Mouse (Mus musculus): ENCODE results near the gene Gli3. TPM values are rescaled to one million over a fixed set of nuclear protein-coding genes. Genes with fewer than 3 reads are reported as not detected.

The Gli3 gene
- polyA plus RNA-seq, 1 experiment = 12.5 TPM

DNA sequence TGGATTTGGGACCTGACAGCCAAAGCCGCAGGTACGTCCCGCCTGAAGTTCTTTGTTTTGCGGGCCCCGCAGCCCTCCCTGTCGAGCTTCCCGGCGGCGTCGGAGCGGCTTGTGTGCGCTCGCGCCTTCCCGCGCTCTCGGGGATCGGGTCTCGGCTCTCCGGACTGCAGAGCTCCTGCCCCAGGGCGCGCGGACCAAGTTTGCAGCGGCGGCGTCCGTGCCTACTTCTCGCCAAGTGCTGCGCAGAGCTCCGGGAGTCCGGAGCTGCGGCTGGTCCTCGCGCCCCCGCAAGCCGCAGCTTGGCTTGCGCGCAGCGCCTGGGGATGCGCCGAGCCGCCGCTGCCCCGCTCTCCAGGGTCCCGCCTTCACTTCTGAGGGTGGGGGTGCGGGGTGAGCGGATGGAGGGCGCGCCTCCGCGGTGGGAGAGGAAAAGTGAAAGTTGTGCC, 1.1 kb downstream of the Gli3 start:
- peak; percentile 72 for DNase-seq (ENCODE audit: low read depth)
- TF ChIP-seq CTCF (IDR thresholded peaks at IDR 0.05; ENCODE audit: borderline replicate concordance, extremely low read depth, insufficient read depth, insufficient read length) = no peak
- 0 out of 2 replicates have a peak, but pooled peaks have one; percentile 10 for TF ChIP-seq POLR2A (IDR thresholded peaks at IDR 0.05; ENCODE audit: borderline replicate concordance, extremely low read depth, insufficient read depth, insufficient read length, poor library complexity, severe bottlenecking)

DNA sequence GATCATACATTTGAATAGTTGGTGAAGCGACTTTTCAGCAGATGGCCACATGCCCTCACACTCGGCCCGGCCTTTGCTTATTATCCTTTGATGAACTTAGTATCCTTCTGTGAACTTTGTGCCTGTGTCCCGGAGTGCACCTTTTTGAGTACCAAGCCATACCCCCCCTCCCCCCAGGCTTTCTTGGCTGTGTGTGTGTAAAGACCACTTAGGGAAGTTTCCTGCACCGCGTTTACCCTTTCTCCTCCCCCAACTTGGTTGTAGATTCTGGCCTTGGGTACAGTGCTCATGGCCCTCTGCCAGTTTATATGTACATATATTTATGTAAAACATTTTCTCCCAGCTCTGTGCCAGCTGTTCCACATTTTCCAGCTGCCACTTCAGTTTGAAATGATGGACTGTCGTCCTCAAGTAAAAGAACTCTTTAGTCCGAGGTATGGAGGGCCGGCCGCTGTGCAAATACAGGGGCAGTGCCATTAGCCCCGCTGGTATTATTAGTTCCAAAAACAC, 1.8 kb downstream of the Gli3 start:
- DNase-seq (ENCODE audit: low read depth) = peak; percentile 74
- no peak for TF ChIP-seq POLR2A (IDR thresholded peaks at IDR 0.05; ENCODE audit: borderline replicate concordance, extremely low read depth, insufficient read depth, insufficient read length, poor library complexity, severe bottlenecking)
- no peak for TF ChIP-seq CTCF (IDR thresholded peaks at IDR 0.05; ENCODE audit: borderline replicate concordance, extremely low read depth, insufficient read depth, insufficient read length)

DNA sequence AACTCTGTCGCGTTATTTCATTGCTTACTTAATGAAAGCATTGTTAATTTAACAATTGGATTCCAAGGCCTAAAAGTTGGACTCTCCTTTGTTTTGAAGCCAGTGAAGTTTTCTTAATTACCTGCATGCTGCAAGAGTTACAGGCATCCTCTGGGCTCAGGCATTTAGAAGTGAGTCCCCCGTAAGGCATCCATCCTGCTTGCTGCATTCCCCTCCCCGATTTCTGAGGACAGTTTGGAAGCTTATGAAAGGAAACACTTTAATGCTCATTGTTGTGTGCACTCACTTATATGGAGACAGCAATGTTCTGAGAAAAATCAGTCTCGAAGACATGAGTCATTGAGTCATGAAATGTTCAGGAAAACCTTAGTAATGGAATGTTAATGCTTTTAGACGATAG, 3.5 kb downstream of the Gli3 start:
- DNase-seq (ENCODE audit: low read depth) = peak; percentile 70
- TF ChIP-seq POLR2A (IDR thresholded peaks at IDR 0.05; ENCODE audit: borderline replicate concordance, extremely low read depth, insufficient read depth, insufficient read length, poor library complexity, severe bottlenecking) (no peak), CTCF (IDR thresholded peaks at IDR 0.05; ENCODE audit: borderline replicate concordance, extremely low read depth, insufficient read depth, insufficient read length) (no peak)

DNA sequence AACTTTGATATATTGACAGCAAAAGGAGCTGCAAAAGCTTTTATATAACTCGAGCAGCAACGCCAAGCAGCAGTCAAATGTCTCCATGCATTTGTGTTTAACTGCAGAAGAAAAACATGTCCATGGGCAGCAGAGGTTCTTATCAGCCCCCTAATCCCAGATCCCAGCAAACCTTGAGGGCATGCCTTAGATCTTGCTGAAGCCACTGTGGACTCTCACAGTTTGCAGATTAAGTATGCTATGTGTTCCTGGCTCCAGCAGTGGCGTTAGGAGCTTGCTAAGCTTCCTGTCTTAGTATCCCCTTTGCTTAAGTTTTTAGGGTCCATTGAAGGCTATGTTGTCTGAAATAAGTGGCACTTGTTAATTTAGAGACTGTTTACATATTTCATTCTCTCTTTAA, 4.4 kb downstream of the Gli3 start:
- peak; percentile 75 for DNase-seq (ENCODE audit: low read depth)
- no peak for TF ChIP-seq CTCF (IDR thresholded peaks at IDR 0.05; ENCODE audit: borderline replicate concordance, extremely low read depth, insufficient read depth, insufficient read length)

DNA sequence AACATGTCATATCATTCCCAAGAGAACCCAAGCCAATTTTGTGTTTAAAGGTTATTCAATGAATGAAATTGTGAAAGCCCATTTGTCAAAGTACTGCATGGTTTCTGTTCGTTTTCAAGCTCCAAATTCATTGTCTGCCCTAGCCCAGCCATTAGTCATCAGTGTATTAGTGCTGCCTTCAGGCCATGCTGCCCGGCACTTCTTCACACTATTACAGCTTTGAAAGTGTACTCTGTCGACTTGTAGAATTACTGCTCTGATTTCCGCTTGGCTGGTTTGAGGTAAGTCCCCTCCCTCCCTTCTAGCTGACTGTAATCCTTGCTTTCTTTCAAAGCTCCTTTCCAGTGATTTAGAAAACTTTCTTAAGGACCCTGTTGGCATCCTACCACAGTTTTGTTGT, 5.4 kb downstream of the Gli3 start:
- peak; percentile 86 for DNase-seq (ENCODE audit: low read depth)
- no peak for TF ChIP-seq POLR2A (IDR thresholded peaks at IDR 0.05; ENCODE audit: borderline replicate concordance, extremely low read depth, insufficient read depth, insufficient read length, poor library complexity, severe bottlenecking)
- TF ChIP-seq CTCF (IDR thresholded peaks at IDR 0.05; ENCODE audit: borderline replicate concordance, extremely low read depth, insufficient read depth, insufficient read length) = no peak

DNA sequence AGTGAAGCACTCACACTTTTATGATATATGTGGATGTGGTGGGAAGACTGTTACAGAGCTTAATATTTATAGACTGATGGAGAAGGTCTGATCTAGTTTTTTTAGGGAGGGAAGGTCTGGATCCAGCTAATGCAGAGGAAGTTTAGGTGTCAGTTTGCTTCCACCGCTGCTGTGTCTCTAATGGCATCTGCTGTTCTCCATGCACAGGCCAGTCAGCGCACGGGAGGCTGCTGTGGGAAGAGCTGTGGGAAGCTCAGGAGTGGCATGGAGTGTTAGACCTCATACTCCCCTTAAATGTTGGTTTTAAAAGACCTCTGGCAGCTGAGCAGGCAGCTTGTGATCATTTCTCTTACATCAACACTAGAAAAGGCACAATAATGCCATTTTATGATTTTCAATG, 7.0 kb downstream of the Gli3 start:
- peak; percentile 36 for DNase-seq (ENCODE audit: low read depth)
- no peak for TF ChIP-seq CTCF (IDR thresholded peaks at IDR 0.05; ENCODE audit: borderline replicate concordance, extremely low read depth, insufficient read depth, insufficient read length)
- no peak for TF ChIP-seq POLR2A (IDR thresholded peaks at IDR 0.05; ENCODE audit: borderline replicate concordance, extremely low read depth, insufficient read depth, insufficient read length, poor library complexity, severe bottlenecking)

DNA sequence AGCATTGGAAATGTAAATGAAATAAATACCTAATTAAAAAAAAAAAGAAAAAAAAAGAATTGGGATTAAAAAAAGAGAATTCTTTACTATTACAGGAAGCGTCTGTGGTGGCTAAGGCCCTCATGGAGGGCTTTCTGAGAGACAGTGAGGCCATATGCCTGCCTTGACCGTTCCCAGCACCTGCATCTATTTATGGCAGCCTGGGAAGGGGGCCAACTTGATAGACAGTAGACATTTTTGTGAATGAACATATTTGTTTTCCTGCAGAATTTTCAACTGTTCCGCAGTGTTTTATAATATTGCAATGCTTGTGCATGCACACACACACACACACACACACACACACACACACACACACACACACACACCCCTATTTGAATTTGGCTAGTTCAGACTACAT, 9.7 kb downstream of the Gli3 start:
- TF ChIP-seq POLR2A (IDR thresholded peaks at IDR 0.05; ENCODE audit: borderline replicate concordance, extremely low read depth, insufficient read depth, insufficient read length, poor library complexity, severe bottlenecking) = no peak
- TF ChIP-seq CTCF (IDR thresholded peaks at IDR 0.05; ENCODE audit: borderline replicate concordance, extremely low read depth, insufficient read depth, insufficient read length) = no peak

DNA sequence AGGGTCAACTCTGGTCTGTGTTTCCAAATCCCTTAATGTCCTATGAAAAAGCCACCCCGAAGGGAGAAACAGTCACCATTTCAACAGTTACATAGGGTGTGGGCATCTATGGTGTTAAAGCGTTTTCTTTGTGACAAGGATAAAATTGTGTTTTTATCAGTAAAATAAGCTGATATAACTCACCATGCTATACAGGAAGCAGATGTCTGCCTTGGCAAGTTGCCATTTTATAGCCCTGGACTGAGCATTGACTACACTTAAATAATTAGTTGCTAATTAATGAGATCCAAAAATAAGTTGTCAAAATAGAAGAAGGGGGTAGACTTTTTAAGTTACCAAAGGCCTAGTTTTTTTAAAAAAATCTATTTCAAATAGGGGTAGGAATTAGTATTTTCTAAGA, 11.4 kb downstream of the Gli3 start:
- TF ChIP-seq POLR2A (IDR thresholded peaks at IDR 0.05; ENCODE audit: borderline replicate concordance, extremely low read depth, insufficient read depth, insufficient read length, poor library complexity, severe bottlenecking) = no peak
- TF ChIP-seq CTCF (IDR thresholded peaks at IDR 0.05; ENCODE audit: borderline replicate concordance, extremely low read depth, insufficient read depth, insufficient read length) = no peak
- DNase-seq (ENCODE audit: low read depth) = peak; percentile 76

More for the DNA sequence above, 9.7 kb downstream of the Gli3 start:
- DNase-seq (ENCODE audit: low read depth) = peak; percentile 70

DNA sequence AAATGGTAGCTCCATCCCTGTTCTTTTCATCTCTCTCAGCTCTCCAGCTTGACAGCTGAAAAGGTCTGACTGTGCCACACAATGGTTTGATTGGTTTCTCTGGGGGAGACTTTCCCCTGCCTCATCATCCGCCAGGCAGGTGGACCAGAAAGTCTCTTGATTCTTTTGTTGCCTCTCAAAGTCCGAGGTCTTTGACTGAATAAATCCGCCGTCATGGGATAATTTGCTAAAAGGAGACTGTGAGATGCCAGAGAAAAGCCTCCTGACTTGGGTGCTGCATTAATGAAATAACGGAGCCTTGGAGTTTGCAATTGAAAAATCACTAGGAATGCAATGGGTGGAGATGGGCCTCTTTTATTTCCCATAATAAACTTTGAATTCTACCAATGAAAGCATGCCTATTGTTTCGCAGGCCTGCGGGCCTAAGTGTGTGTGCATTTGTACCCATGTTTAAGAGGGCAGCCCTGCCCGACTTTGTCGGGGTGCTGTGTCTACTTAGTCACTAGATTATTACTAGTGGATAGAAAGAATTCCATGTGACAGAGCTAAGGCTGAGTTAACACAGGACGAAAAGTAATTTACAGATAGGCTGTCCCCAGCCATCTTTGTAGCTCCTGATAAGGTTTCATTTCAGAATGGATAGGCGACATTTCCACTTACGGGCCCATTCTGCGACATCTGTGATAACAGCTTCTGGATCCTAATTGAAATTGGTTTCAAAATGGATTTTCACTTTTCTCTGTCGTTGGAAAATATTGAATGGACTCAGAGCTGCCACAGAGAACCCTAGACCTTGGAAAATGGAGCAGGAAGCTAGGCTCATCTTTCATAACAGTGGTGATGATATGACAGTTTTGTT, 23.2 kb downstream of the Gli3 start:
- peak; percentile 86 for DNase-seq (ENCODE audit: low read depth)
- no peak for TF ChIP-seq CTCF (IDR thresholded peaks at IDR 0.05; ENCODE audit: borderline replicate concordance, extremely low read depth, insufficient read depth, insufficient read length)
- TF ChIP-seq POLR2A (IDR thresholded peaks at IDR 0.05; ENCODE audit: borderline replicate concordance, extremely low read depth, insufficient read depth, insufficient read length, poor library complexity, severe bottlenecking) = no peak

DNA sequence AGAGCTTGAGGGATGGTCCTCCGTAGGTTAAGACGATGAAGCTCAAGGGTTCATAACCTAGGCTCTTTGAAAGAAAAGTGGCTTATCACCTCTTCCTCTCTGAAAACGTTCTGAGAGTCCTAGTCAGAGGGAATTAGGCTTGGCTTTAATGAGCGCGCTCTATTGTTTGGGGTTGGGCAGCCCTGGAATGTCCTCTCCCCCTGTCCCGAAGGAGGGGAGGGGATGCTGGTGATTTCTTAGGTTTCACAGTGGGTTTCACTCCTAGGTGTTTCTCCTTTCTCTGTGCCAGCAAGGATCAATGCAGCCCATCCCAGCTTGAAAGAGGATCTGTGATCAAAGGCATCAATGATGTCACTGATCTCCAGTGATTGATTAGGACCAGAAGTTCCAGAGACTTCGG, 24.3 kb downstream of the Gli3 start:
- peak; percentile 64 for DNase-seq (ENCODE audit: low read depth)
- TF ChIP-seq CTCF (IDR thresholded peaks at IDR 0.05; ENCODE audit: borderline replicate concordance, extremely low read depth, insufficient read depth, insufficient read length) = no peak
- no peak for TF ChIP-seq POLR2A (IDR thresholded peaks at IDR 0.05; ENCODE audit: borderline replicate concordance, extremely low read depth, insufficient read depth, insufficient read length, poor library complexity, severe bottlenecking)

DNA sequence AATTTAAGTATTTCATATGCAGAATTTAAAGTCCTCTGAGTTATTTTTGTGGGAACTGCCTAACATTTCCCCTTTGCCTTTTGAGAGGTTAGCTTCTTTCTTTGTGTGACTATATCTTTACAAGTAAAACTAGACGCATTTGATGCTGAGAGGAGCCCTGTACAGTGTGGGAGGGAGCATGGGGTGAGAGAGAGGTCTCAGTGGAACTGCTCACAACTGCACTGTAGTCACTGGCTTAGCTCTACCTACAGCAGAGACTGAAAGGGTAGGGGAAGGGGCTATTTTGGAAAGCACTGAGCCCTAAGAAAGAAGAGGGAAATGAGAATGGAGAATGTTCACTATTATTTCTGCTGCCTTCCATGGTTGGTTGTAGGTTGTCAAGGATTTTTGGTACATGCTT, 25.0 kb downstream of the Gli3 start:
- TF ChIP-seq POLR2A (IDR thresholded peaks at IDR 0.05; ENCODE audit: borderline replicate concordance, extremely low read depth, insufficient read depth, insufficient read length, poor library complexity, severe bottlenecking) (no peak), CTCF (IDR thresholded peaks at IDR 0.05; ENCODE audit: borderline replicate concordance, extremely low read depth, insufficient read depth, insufficient read length) (no peak)
- no peak for DNase-seq (ENCODE audit: low read depth)

DNA sequence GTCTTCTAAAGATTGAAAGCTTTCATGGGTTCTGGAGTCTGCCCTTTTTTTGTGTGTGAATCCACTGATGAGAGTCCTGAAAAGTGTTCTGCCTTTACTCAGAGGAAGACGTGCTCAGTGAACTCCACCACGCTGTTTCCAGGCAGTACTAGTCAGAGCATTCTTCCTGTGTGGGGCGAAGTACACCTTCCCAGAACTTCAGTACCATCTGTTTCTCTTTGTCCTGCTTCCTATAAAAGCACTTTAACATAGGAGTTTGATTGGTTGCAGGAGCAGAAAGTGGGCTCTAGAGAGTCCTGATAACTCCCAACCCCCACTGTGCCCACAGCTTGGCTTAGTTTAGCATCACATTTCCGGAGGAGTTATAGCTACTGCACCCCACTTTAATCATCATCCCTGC, 32.8 kb downstream of the Gli3 start:
- DNase-seq (ENCODE audit: low read depth) = no peak
- TF ChIP-seq POLR2A (IDR thresholded peaks at IDR 0.05; ENCODE audit: borderline replicate concordance, extremely low read depth, insufficient read depth, insufficient read length, poor library complexity, severe bottlenecking) (no peak), CTCF (IDR thresholded peaks at IDR 0.05; ENCODE audit: borderline replicate concordance, extremely low read depth, insufficient read depth, insufficient read length) (no peak)
